Mouse (Mus musculus): ENCODE measurements around the gene Angptl8.

DNA sequence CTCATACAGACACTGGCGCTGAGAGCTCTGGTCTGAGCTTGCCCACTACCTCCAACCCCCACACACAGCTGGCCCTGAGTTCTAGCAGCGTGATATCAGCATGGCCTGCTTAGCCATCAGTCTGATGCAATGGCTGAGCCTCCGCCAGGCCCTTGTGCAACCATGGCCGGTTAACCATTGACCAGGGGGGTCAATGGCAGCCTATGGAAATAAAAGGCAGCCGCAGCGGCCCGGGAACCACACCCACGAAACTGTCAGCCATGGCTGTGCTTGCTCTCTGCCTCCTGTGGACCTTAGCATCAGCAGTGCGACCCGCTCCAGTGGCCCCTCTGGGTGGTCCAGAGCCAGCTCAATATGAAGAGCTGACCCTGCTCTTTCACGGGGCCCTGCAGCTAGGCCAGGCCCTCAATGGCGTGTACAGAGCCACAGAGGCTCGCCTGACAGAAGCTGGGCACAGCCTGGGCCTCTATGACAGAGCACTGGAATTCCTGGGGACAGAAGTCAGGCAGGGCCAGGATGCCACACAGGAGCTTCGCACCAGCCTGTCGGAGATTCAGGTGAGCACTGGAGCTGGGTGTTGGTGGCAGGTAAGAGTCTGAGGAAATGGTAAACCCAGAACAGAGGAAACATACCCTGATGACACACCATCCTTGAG is at the start of gene Angptl8:
- TF ChIP-seq CTCF (IDR thresholded peaks at IDR 0.05; ENCODE audit: low read depth, low read length) (no peak), POLR2A (IDR thresholded peaks at IDR 0.05; ENCODE audit: extremely low read depth, insufficient read depth, low read length) (peak; percentile 95)

Measured in liver, adult 2 months (tissue).